Mouse (Mus musculus) gastrocnemius, postnatal 10 days (tissue): ENCODE data around the gene Pkig. TPM values are rescaled to one million over a fixed set of nuclear protein-coding genes. Genes with fewer than 3 reads are reported as not detected.
"Not testable (repeated sequence)": the region's sequence is repeated elsewhere in the genome, so short reads cannot be mapped to it uniquely, and the experiment has no call there.

Experiments
- DNase-seq: peaks from one replicate; pipeline ENCODE4 v3.0.0; 2021; ENCODE audit warnings: mixed read lengths
- long read RNA-seq, 2 experiments: library from polyadenylated mRNA; stranded (forward); transcript quantifications; one replicate each; pipeline ENCODE4 v2.0.0; 2021
- total RNA-seq, 2 experiments: library from RNA; stranded (reverse); gene quantifications; 2 replicates each; pipeline ENCODE4 v1.2.3; 2021

Pkig gene
- 100 to 1,000 TPM; 123 to 129 TPM for total RNA-seq
- long read RNA-seq, experiment 1, transcript Pkig-201 (4 exons, 1,036 nt) = major isoform, 58 of 152 reads
- long read RNA-seq, experiment 1, transcript Pkig-203 (4 exons, 1,059 nt) = minor isoform, 23 of 152 reads
- long read RNA-seq, experiment 1, transcript Pkig-204 (4 exons, 762 nt) = minor isoform, 26 of 152 reads
- long read RNA-seq, experiment 1, transcript Pkig-206 (4 exons, 369 nt) = minor isoform, 6 of 152 reads
- long read RNA-seq, experiment 1, partial matches to known transcripts = 12 of 152 reads
- long read RNA-seq, experiment 1, other reads (novel, unspliced or antisense) = 19 of 152 reads
- long read RNA-seq, experiment 2, transcript Pkig-201 (4 exons, 1,036 nt) = major isoform, 75 of 157 reads
- long read RNA-seq, experiment 2, transcript Pkig-204 (4 exons, 762 nt) = minor isoform, 23 of 157 reads
- long read RNA-seq, experiment 2, transcript Pkig-203 (4 exons, 1,059 nt) = minor isoform, 27 of 157 reads
- long read RNA-seq, experiment 2, transcript Pkig-206 (4 exons, 369 nt) = minor isoform, 9 of 157 reads
- long read RNA-seq, experiment 2, partial matches to known transcripts = 8 of 157 reads
- long read RNA-seq, experiment 2, other reads (novel, unspliced or antisense) = 6 of 157 reads

DNA sequence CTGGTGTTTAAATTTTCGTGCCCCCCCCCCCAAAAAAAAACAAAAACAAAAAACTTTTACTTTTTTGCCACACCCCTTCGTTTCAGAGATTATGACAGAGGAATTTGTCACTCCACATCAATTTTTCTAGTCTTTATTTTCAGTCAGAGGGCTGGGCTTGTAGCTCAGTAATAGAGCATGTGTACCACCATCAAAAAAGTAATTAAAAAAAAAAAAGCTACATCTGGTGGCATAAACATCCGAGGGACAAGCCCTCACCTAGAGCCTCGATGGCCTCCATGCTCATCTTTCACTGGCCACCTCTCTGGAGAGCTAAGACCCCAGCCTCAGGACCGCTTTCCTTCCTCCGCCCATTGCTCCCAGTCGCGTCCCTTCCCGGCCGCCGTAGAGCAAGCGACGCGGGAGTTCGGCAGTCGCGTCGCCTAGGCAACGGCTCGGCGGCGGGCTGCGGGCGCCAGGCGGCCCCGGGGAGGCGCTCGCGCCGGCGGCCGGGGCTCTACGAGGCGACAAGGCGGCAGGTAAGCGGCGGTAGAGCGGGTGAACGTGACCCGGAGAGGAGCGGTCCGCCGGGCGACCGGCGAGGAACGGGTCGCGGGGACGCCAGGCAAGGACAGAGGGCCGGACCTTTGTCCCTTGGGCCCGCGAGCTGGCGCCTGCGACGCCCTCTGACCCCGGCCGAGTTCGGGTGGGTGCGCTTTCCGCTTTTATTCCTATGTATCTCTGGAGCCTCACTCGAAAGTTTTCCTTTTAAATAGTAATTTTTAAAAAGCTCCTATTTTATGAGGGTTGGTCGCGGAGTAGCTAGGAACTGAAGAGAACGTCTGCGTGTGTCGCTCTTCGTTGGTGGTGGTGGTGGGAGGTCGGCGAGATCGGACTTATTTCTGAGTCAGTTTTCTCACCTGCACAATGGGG, at the start of gene Pkig:
TSS of gene Pkig (plus strand) at position 412 of the 912 bp plus-strand sequence.
- peak; percentile 89 for DNase-seq

DNA sequence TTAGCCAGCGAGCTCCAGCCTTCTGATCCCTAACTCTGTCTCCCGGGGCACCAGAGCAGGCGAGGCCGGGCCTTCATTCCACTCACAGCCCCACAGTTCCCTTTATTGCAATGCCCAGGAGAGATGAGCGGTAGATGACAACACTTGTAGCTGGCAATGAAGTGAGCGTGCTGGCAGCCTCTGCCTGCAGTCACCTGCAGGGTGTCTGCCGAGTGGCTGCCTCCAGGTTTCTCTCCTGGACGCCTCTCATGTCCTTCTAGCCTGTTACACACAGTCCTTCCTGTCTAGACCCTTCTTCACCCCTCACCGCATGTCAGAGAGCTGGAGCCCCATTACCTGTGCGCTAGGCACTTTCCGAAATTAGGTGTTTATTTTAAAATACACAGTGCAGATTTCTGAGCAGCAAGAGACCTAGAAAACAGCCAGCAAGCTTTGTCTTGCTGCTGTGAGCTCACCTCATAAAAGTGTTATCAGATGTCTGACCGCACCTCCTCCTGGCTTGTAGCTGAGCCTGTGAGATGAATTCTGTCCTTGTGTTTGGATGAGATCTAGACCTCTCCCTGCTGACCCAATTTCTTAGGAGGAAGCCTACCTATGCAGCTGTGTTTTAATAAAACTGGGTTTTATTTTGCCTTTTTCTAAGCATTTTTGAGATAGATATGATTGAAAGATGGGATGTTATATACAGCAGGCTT, 48.8 kb upstream of the Pkig start:
- DNase-seq = no peak

DNA sequence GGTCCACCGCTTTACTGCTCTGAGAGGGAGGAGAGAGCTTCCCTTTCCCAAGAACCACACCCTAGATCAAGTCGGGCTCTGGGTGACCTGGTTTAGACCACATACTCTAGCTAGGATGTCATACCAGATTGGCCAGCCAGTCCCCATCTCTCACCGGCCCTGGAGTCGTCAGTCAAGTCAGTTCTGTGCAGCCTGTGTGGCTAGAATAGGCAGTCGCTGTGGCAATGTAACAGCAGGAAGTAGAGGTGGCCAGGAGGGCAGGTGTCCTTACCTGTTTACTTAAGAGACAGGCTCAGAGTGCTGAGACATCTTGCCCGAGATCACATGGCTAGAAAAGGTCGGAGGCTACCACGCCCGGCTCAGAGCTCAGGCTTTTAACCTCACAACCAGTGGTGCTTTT, 47.0 kb upstream of the Pkig start:
- no peak for DNase-seq

DNA sequence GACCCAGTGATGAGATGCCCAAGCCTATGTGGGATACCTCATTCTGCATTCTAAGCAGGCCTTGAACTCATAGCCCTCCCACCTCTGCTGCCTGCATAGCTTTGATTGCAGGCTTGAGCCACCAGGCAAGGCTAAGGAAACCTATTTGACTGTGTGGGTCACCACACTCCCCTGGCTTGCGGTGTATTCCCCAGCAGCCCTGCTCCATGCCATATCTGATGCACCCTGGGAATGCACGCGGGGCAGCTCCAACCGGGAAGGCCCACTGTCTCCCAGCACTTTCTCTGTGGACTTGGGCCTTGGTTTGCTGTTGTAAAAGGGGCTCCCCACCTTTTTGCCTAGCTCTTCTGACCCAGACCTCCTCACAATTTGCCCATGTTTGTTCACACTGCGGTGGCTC, 45.0 kb upstream of the Pkig start:
- no peak for DNase-seq

DNA sequence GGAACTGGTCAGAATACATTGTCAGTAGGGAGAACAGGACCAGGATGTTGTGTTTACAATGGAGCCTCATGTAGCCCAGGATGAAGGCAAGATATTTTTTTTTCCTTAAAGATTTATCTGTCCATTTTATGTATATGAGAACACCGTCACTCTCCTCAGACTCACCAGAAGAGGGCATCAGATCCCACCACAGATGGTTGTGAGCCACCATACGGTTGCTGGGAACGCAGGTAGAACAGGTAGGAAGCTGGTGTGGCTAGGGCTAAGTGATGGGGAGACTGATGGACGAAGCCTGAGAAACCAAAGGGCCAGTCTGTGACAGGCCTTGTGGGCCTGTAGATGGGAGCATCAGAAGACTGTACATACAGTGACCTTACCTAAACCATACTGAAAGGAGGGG, 44.2 kb upstream of the Pkig start:
- DNase-seq = no peak

DNA sequence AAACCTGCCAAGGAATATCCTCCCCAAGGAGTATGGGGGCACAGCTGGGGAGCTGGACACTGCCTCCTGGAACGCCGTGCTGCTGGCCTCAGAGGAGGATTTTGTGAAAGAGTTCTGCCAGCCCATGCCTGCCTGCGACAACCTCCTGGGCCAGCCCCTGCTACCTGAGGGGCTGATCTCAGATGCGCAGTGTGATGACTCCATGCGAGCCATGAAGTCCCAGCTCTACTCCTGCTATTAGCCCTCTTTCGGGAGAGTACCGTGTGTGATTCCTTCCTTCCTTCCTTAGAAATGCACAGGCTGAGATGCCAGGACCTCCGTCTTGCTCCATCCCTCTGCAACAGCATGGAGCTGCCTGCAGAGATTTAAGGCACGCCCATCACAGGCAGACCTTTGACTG, 42.8 kb upstream of the Pkig start:
- DNase-seq = no peak

DNA sequence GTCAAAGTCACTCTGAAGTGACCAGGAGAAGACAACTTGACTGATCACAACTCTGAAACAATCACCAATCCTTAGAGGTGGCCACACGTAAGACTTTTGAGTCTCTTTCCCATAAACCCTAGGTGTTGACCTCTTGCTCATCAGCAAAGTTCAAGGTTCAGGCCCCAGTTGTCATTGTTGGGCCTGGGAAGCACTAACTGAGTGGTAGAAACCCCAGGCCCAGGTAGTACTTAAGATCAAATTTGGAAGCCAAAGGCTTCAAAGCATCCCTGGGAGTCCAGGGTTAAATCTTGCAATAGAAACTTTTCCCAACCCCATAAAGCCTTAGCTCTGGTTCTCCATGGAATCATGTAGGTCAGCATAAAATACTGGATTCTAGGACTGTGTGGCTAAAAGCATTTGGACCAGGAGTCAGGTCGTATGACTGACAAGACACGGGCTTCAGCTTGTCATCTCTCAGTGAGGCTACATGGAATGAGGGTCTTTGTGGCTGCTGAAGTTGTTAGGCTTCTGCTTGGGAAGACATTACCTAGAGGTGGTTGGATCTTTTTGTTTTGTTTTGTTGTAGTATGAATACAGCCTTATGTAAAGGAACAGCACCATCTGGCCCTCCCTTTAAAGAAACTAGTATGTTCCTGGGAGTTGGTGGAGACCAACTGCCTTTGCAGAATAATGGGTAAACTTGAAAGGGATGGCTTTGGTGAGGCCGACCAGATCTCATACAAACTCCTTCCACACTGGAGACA, 42.1 kb upstream of the Pkig start:
- DNase-seq = no peak

DNA sequence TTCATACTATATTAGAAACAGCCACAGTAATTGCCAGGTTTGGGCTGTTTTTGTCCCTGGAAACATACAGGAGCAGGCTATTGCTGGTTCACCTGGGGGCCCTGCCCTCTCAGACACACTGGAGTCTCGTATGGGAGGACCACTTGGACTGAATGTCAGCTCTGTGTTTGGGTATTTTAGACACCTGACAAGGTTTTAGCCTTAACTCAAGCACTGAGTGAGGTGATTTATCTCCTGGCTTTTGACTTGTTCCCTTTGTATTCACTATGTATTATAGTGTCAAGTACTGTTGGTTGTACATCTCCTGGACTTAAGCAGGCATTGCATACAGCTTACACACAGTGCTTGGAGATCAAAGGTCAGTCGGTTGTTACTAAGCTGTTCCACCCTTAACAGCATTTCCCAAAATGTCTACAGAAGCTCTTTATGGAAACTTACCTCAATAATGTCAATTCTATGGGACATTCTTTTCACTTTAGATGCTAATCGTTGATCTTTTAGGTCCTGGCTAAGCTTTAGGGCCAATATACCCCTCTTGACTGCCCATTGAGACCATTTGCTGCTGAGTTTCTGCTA, 41.4 kb upstream of the Pkig start:
- DNase-seq = no peak

DNA sequence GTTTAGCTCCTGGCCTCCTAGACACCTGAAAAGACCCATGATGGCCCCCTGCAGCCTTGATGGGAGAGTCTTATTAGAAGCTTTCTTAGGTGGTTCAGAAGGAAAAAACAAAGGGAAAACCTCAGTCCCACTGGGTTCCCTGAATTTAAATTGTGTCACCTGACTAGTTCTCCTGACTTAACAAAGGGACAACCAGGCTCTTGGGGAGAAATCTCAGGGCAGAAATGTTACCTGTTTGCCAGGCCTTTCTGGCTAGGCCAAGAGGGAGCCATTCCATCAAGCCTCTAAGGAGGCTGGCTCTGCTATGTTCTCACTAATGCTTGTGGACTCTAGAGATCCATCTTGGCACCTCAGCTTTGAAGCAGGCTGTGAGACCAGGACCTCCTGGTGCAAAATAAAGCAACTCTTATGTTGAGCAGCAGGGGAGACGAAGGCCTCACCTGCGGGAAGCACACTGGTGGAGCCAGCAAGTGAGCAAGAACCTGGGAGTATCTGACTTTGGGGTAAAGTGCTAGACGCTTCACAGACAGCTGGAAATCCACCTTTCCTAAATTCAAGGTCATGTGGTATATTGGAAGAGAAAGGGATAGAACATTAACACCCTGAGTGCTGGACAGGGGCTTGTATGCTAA, 40.8 kb upstream of the Pkig start:
- no peak for DNase-seq

DNA sequence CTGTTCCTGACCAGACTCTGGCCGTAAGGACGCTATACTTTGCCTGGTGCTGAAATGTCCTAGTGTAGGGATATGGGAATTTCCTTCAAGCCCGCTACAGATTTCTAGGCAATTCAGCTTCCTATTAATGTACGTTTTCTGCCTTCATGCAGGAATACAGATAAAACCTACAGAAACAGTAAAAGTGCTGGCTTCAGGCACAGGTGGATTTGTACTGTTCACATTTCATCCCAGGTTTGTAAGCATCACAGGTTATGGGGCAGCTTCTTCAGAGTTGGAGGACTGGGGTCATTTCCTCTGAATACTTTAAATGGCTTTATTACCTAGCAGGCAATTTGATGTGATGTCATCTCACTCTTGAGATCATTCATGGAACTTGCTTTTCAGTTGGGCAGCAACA, 40.3 kb upstream of the Pkig start:
- DNase-seq = no peak

DNA sequence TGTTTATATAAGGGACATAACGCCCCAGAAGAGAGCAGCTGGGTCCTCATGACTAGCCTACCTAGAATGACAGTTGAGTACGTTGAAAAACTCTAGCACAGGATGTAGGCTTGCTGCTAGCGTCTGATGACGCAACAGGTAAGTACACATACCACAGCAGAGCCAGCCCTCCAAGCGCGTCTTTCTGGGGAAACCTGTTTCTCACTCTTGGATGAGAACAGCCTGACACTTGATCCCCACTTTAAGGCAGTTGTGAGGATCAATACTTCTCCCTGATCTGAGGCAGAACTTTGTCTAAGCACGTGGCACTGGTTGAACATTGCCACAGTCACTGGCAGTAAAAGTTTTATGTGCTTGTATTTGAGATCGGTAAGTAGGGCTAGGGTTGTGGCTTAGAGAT, 37.7 kb upstream of the Pkig start:
- no peak for DNase-seq

DNA sequence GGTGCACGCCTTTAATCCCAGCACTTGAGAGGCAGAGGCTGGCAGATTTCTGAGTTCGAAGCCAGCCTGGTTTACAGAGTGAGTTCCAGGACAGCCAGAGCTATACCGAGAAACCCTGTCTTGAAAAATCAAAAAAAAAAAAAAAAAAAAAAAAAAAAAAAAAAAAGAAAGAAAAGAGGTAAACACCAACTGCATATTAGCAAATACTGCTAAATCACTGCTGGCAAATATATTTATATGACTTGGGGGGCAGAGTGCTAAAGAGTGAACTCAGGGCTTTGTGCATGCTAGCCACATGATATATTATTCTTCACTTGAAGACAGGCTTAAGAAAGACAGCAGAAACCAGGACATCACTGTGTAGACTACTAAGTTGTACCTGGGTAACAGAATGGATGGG, 36.8 kb upstream of the Pkig start:
- not testable (repeated sequence) for DNase-seq

DNA sequence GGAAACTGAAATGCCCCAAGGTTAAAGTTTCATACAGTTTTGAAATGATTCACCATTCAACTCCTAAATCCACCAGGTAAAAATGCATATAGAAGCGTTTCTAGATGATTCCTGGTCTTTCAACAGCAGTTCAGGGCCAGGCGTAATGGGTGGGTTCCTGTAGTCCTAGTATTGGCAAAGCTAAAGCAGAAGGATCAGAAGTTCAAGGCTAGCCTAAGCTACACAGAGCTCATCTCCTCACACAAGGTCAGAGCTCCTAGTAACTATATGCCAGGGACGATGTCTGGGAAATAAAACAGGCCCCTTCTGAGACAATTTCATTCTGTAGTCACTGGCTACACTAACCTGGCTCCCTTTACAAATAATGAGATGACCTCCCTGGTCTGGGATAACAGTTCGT, 27.0 kb upstream of the Pkig start:
- no peak for DNase-seq

DNA sequence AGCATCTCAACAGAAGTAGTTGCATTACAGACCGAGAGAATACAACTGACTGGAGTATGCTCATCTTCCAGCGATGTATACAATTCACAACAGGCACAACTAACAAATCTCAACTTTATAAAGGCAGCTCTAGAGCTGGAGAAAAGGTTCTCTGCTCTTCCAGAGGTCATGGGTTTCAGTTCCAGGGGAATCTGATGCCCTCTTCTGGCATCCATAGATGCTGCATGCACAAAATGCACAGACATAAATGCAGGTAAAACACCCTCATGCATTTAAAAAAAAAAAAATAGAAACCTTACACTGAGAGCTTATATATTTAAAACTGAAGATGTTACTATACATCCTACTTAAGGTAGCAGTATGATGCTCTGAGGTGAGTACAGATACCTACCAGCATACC, 26.5 kb upstream of the Pkig start:
- no peak for DNase-seq

DNA sequence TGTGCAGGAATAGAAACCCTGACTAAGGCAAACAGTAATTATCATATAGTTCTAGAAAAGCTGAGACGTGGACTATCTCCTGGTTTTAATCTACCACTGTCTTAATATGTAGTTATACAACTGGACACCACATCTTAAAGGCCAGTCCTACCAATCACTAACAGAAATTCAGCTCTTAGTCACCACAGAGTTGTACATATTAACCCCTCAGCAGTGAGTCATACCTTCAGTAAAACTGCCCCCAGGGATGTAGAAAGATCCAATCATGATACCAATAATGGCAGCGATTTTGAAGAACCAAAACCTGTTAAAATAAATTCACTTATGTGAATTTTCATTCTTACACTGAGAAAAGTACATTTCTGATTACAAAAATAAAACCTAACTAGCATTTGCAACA, 24.0 kb upstream of the Pkig start:
- no peak for DNase-seq

DNA sequence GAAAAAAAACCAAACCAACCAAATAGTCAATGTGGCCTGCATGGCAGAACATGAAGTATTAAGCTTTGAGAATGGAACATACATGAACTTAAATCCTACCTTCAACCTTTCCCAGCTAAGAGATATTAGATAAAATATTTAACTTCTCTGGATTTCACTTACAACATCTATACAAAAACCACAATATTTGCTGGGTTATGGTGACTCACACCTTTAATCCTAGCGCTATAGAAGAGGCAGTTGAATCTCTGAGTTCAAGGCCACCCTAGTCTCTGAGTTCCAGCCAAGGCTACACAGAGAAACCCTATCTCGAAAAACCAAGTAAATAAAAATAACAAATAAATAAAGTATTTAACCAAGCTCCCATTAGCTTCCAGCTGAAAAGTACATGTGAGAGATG, 22.1 kb upstream of the Pkig start:
- no peak for DNase-seq

DNA sequence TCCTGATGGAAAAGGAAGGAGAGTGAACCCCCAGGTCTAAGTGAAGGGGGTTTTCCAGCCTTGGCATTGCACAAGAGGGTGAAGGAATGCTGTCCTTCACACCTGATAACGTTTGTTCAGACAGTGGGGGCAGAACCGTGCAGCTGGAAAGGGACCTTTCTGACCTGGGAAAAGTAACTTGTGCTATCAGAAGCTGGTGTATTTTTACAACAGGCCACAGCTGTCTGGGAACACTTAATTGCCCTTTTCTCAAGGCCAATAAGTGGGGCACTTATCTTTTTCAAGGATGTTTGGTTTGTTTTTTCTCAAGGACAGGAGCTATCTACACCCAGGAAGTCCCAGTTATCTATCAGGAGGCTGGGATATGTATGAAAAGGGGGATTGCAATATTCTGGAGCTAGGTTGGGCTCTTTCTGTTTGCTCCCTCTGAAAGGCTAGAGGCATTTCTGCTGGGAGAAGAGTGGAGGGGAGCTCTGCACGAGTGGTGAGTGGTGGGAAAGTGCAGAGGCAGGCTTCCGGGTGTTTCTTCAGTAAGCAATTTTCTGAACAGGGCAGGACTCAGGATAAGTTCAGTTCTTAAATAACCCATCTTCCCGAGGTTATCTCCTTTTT, 20.4 kb upstream of the Pkig start:
- no peak for DNase-seq

DNA sequence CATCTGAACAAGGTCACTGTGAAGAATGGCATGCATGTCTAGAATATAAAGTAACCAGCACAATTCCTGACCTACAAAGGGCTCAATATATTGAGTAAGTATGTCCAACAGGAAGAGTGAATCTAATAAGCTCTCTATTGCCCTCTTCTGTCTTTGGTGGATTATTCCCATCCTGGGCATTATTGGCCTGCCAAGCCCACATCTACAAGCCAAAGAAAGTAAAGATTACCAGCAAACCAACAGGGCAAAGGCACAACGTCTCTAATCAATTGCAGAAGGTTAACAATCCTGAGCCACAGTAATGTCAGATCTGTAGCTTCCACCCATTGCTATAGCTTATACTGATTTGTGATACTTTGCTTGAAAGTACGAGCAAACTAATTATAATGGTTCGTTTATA, 17.7 kb upstream of the Pkig start:
- no peak for DNase-seq

DNA sequence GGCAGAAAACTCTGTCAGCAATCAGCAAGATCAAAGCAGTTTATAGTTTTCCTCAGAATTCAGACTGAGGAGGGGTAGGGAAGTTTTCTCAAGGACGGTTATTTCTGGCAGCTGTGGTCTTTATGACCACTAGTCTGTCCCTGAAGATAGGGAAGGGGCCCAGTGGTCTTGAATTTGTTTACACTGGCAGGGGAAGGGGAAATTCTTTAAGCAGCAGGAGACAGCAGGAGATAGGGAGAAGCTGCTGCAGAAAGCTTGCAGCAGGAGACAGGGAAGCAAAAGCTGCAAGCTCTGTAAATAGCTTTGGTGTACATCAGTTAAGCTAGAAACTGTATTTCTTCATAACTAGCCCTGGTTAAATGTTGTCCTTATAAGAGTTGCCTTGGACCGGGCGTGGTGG, 16.5 kb upstream of the Pkig start:
- no peak for DNase-seq
